Mouse (Mus musculus) G1E (cell line): ENCODE results near the gene Rreb1.

Experiments
- CTCF ChIP-seq: IDR thresholded peaks from 2 replicates; pipeline ENCODE4 v1.5.1; 2012; ENCODE audit warnings: low read depth, low read length, inconsistent platforms, mixed read lengths
- GATA1 ChIP-seq: IDR thresholded peaks from 2 replicates; pipeline ENCODE4 v1.6.1; 2012; ENCODE audit warnings: borderline replicate concordance, low read length, inconsistent platforms, mixed read lengths
- GATA2 ChIP-seq: IDR thresholded peaks from 2 replicates; pipeline ENCODE4 v1.6.1; 2012; ENCODE audit warnings: low read depth, low read length, inconsistent platforms, borderline replicate concordance
- TAL1 ChIP-seq: conservative IDR thresholded peaks from 2 replicates; pipeline ENCODE4 v1.6.1; 2012; ENCODE audit warnings: low read depth, low read length, inconsistent platforms, mixed read lengths

DNA sequence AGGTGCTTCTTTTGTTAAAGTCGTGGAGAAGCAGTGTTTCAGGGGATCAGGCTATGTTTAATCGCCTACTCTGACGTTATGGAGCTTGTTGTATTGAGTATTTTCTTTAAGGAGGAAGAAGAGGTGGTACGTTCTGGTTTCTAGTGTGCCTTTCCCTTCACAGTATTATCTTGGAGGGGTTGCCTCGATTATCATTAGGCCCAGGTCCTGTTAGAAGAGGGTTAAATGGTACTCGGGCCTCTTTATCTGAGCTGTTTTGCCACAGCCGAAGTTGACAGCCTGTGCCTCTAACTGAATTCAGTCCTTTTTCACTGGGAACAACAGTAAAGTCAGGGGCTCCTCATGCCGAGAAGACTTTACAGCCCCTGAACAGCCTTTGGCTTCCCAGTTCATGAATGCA lies 81.6 kb downstream of the Rreb1 start:
- TF ChIP-seq CTCF (no peak), GATA1 (no peak), GATA2 (no peak), TAL1 (no peak)
